Mouse (Mus musculus): ENCODE measurements around the gene Fmo5.

GRCm38 (mm10) chr3:97600050-97600832 lies 28.4 kb upstream of the Fmo5 start:
- TF ChIP-seq SIN3A (IDR thresholded peaks at IDR 0.05; ENCODE audit: low read length) (no peak), MAX (IDR thresholded peaks at IDR 0.05; ENCODE audit: low read length) (no peak), SMC3 (IDR thresholded peaks at IDR 0.05; ENCODE audit: low read depth, low read length) (no peak)
